ENCODE assay signal across 18 mouse cellular contexts in genomic region chr5:92942577-92942976, GRCm38 (mm10).
A peak's percentile ranks its signal among the peaks of the same experiment; 100 is the strongest.
DNase-seq lines count a peak whose midpoint lies in the region; ATAC-seq and TF ChIP-seq lines count a peak whose summit lies in the region.
"Had no signal": no experiment of that assay in that cellular context is flagged by ENCODE, and none has a peak within 500 bp of the region (broad histone marks: within the 10 kb centered on the region; RNA-seq: fewer than 3 reads in every experiment).

No protein-coding gene starts in this region.

- H3K4me2 ChIP-seq in heart, embryonic 14.5 days (ENCODE audit: low read length), result no peak overlapping the region
- no peak overlapping the region for H3K4me2 ChIP-seq in kidney, embryonic 16.5 days (replicated peaks; ENCODE audit: low read depth, low read length)
- H3K4me2 ChIP-seq: liver, embryonic 11.5 days had no signal

- no peak for DNase-seq in heart, postnatal 25 days (ENCODE audit: low spot score)
- DNase-seq in kidney, adult 8-10 months, result no peak
- peak; percentile 59 for DNase-seq in ZHBTc4 (ENCODE audit: low read depth, low spot score)
- DNase-seq in spleen, adult 12 weeks (ENCODE audit: low spot score), result no peak
- DNase-seq: adrenal gland, adult 2 months; B cell, adult 2 months; cerebellum, postnatal 14 days; forebrain, postnatal 0 days; gastrocnemius, adult 2 months; kidney, adult 11 months; right cerebral cortex, postnatal 14 days; thymus, postnatal 25 days had no signal

- no peaks in the 10 kb centered on the region for H3K27me3 ChIP-seq in heart, embryonic 14.5 days (ENCODE audit: control insufficient read depth, insufficient read depth, low read length)
- no peaks in the 10 kb centered on the region for H3K27me3 ChIP-seq in kidney, embryonic 16.5 days (ENCODE audit: insufficient read depth, low read length)
- peaks cover 40% of the 10 kb centered on the region for H3K27me3 ChIP-seq in E14TG2a.4 (ENCODE audit: insufficient read depth, low read length)

- ATAC-seq in heart, embryonic 14.5 days (ENCODE audit: insufficient number of reproducible peaks, insufficient read depth, low FRiP score, low read depth), result peak; percentile 8; the same call in 1 of the 2 replicates
- ATAC-seq in kidney, embryonic 16.5 days (ENCODE audit: low FRiP score, low TSS enrichment), result 0 out of 2 replicates have a peak, but pooled peaks have one; percentile 25
- ATAC-seq in inflammation-experienced regulatory T-cells, adult 6 months, result no peak
- ATAC-seq: forebrain, postnatal 0 days had no signal

- H3K27ac ChIP-seq in heart, embryonic 14.5 days (replicated peaks in 1 of 2; ENCODE audit: control insufficient read depth in 1 of 2, insufficient read depth in 1 of 2, low read depth in 2 of 2, low read length in 2 of 2), result no peak overlapping the region
- no peak overlapping the region for H3K27ac ChIP-seq in kidney, embryonic 16.5 days (ENCODE audit: low read length)
- H3K27ac ChIP-seq: gastrocnemius, adult 2 months had no signal

- H3K36me3 ChIP-seq in heart, embryonic 14.5 days (ENCODE audit: control insufficient read depth, insufficient read depth, low read length), result peaks cover 69% of the 10 kb centered on the region
- H3K36me3 ChIP-seq in kidney, embryonic 16.5 days (ENCODE audit: insufficient read depth, low read length), result peaks cover 56% of the 10 kb centered on the region
- peaks cover 64% of the 10 kb centered on the region for H3K36me3 ChIP-seq in E14TG2a.4 (ENCODE audit: insufficient read depth, low read length)

- WGBS in heart, embryonic 14.5 days, result 66% methylated on average over 47 of the region's 47 CpGs
- 88% methylated on average over 33 of the region's 47 CpGs for WGBS in kidney, embryonic 16.5 days

- no peak overlapping the region for H3K4me3 ChIP-seq in heart, embryonic 14.5 days (ENCODE audit: control insufficient read depth in 1 of 2, insufficient read depth in 1 of 2, low read depth in 1 of 2, low read length in 2 of 2)
- H3K4me3 ChIP-seq in kidney, embryonic 16.5 days (ENCODE audit: low read length), result no peak overlapping the region
- peak overlapping the region; percentile 79 for H3K4me3 ChIP-seq in E14TG2a.4 (replicated peaks; ENCODE audit: low read length)
- H3K4me3 ChIP-seq: erythroblast, embryonic 14.5 days; gastrocnemius, adult 2 months had no signal

- TF ChIP-seq CTCF in E14TG2a.4 (conservative IDR thresholded peaks at IDR 0.05; ENCODE audit: low read length), result no peak

- H3K9me3 ChIP-seq in heart, embryonic 14.5 days (ENCODE audit: control insufficient read depth, low read length), result peaks cover 15% of the 10 kb centered on the region
- peaks cover 36% of the 10 kb centered on the region for H3K9me3 ChIP-seq in kidney, embryonic 16.5 days (ENCODE audit: low read length)
- no peaks in the 10 kb centered on the region for H3K9me3 ChIP-seq in E14TG2a.4 (ENCODE audit: low read length)

- intact Hi-C loops in heart, postnatal 25 days (cut with DNase I), result no loop called here

- no peaks in the 10 kb centered on the region; a peak in 1 of 4 replicates for H3K4me1 ChIP-seq in heart, embryonic 14.5 days (ENCODE audit: control insufficient read depth in 2 of 2, insufficient read depth in 2 of 2, low read length in 2 of 2)
- H3K4me1 ChIP-seq in kidney, embryonic 16.5 days (ENCODE audit: insufficient read depth, low read length), result no peaks in the 10 kb centered on the region
- H3K4me1 ChIP-seq in E14TG2a.4 (replicated peaks; ENCODE audit: low read depth, low read length), result peaks cover 28% of the 10 kb centered on the region

- no peak overlapping the region for H3K9ac ChIP-seq in heart, embryonic 14.5 days (ENCODE audit: low read length)
- H3K9ac ChIP-seq in kidney, embryonic 16.5 days (replicated peaks; ENCODE audit: low read length), result no peak overlapping the region
- H3K9ac ChIP-seq: forebrain, postnatal 0 days had no signal
